Mouse (Mus musculus) C2C12 (cell line): ENCODE measurements around the gene Tnk2. TPM values are rescaled to one million over a fixed set of nuclear protein-coding genes. Genes with fewer than 3 reads are reported as not detected.

Experiments used
- H3K27me3 ChIP-seq: one replicate; pipeline ENCODE4 v1.6.1; 2011; ENCODE audit not compliant: control insufficient read depth, insufficient read depth, insufficient read length
- H3K36me3 ChIP-seq: one replicate; pipeline ENCODE4 v1.6.1; 2011; ENCODE audit not compliant: control insufficient read depth, insufficient read depth
- H3K4me3 ChIP-seq: one replicate; pipeline ENCODE4 v1.5.1; 2011; ENCODE audit warnings: mild to moderate bottlenecking, control low read depth; ENCODE audit not compliant: poor library complexity, insufficient read depth, severe bottlenecking
- H3K79me2 ChIP-seq: one replicate; pipeline ENCODE4 v1.6.1; 2011; ENCODE audit not compliant: control insufficient read depth, insufficient read depth
- H3K79me3 ChIP-seq: one replicate; pipeline ENCODE4 v1.6.1; 2011; ENCODE audit warnings: low read depth, control low read depth
- H3ac ChIP-seq: one replicate; pipeline ENCODE3; 2011; ENCODE audit warnings: low read depth; ENCODE audit not compliant: control insufficient read depth, insufficient read length
- CEBPB ChIP-seq: IDR thresholded peaks from one replicate; pipeline ENCODE4 v1.6.1; 2011; ENCODE audit warnings: low read depth, mild to moderate bottlenecking, control low read depth, moderate library complexity
- CTCF ChIP-seq: IDR thresholded peaks from one replicate; pipeline ENCODE4 v1.5.1; 2011; ENCODE audit not compliant: control insufficient read depth, insufficient read depth, insufficient read length
- FOSL1 ChIP-seq: IDR thresholded peaks from one replicate; pipeline ENCODE4 v1.8.0; 2011; ENCODE audit warnings: mild to moderate bottlenecking, low read length; ENCODE audit not compliant: poor library complexity, insufficient read depth, severe bottlenecking
- MAX ChIP-seq: IDR thresholded peaks from one replicate; pipeline ENCODE4 v1.6.1; 2011; ENCODE audit warnings: mild to moderate bottlenecking, control low read depth
- MYOD1 ChIP-seq: IDR thresholded peaks from one replicate; pipeline ENCODE4 v1.6.1; 2011; ENCODE audit warnings: low read depth; ENCODE audit not compliant: control insufficient read depth, insufficient read length
- MYOG ChIP-seq: IDR thresholded peaks from one replicate; pipeline ENCODE4 v1.6.1; 2011; ENCODE audit not compliant: control insufficient read depth, insufficient read length; ENCODE audit errors: extremely low read depth
- USF1 ChIP-seq: IDR thresholded peaks from one replicate; pipeline ENCODE4 v1.6.1; 2011; ENCODE audit warnings: low read depth, mild to moderate bottlenecking, control low read depth, moderate library complexity
- polyA plus RNA-seq: library from polyadenylated mRNA; unstranded; fragments of >200 nt; fragmentation: generic; extraction: Trizol; gene quantifications from one replicate; pipeline ENCODE4 v1.2.1, GENCODE M21; 2012; ENCODE audit warnings: missing spikeins

Gene Tnk2
- polyA plus RNA-seq, 1 experiment = 78.4 TPM

- H3K36me3 ChIP-seq = peaks cover 56% of the 10 kb centered on the region
- H3K4me3 ChIP-seq = no peak overlapping the region
- peaks cover 17% of the 10 kb centered on the region for H3K79me3 ChIP-seq
- no peak overlapping the region for H3ac ChIP-seq
- no peaks in the 10 kb centered on the region for H3K27me3 ChIP-seq
- peaks cover 52% of the 10 kb centered on the region for H3K79me2 ChIP-seq
- TF ChIP-seq CEBPB (no peak), USF1 (no peak), CTCF (no peak), MYOG (no peak), MYOD1 (peak; percentile 70), FOSL1 (no peak)
These were observed 23.8 kb downstream of the Tnk2 start for GRCm38 (mm10) chr16:32667552-32667872.

DNA sequence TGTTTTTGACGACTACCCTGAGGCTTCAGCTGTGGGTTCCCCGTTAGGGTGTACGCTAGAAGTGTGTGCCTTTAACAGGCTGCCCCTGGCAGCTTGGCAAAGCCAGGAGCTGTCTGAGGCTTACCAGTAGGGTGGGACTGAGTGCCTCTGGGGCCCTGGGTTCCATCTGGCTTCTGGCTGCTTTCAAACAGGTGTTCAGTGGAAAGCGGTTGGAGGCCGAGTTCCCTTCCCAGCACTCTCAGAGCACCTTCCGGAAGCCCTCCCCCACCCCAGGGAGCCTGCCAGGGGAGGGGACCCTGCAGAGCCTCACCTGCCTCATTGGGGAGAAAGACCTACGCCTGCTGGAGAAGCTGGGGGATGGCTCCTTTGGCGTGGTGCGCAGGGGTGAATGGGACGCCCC is 24.4 kb downstream of the Tnk2 start:
- TF ChIP-seq MYOG (no peak), CTCF (no peak), USF1 (no peak)
- Histone ChIP-seq H3ac (no peak overlapping the region), H3K36me3 (peaks cover 56% of the 10 kb centered on the region)

GRCm38 (mm10) chr16:32668472-32668871 is 24.8 kb downstream of the Tnk2 start:
- no peaks in the 10 kb centered on the region for H3K27me3 ChIP-seq
- peaks cover 55% of the 10 kb centered on the region for H3K36me3 ChIP-seq
- no peak overlapping the region for H3ac ChIP-seq
- peaks cover 47% of the 10 kb centered on the region for H3K79me2 ChIP-seq
- H3K79me3 ChIP-seq = peaks cover 8% of the 10 kb centered on the region
- no peak overlapping the region for H3K4me3 ChIP-seq
- TF ChIP-seq MYOD1 = no peak
- TF ChIP-seq CTCF = peak; percentile 9

More for the DNA sequence above, 24.4 kb downstream of the Tnk2 start:
- Histone ChIP-seq H3K79me2 (peaks cover 47% of the 10 kb centered on the region), H3K4me3 (no peak overlapping the region), H3K79me3 (peaks cover 12% of the 10 kb centered on the region), H3K27me3 (no peaks in the 10 kb centered on the region)

DNA sequence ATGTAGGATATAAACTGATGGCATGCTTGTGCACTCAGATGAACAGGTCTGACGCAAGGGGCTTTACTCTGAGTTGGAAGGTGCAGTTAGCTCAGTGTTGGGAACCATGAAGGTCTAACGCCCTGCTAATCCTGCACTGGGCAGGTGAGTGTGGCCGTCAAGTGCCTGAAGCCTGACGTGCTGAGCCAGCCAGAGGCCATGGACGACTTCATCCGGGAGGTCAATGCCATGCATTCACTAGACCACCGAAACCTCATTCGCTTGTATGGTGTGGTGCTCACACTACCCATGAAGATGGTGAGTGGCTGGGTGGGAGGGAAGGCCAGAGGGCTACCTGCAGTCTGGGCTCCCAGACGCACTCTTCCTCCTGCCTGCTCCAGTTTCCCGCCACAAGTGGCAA is 25.6 kb downstream of the Tnk2 start:
- peaks cover 47% of the 10 kb centered on the region for H3K79me2 ChIP-seq
- H3K27me3 ChIP-seq = no peaks in the 10 kb centered on the region
- H3K36me3 ChIP-seq = peaks cover 57% of the 10 kb centered on the region
- no peak overlapping the region for H3ac ChIP-seq
- H3K4me3 ChIP-seq = no peak overlapping the region
- TF ChIP-seq CTCF (no peak), USF1 (no peak), FOSL1 (no peak), MYOD1 (no peak), CEBPB (no peak), MYOG (no peak)
- peaks cover 3% of the 10 kb centered on the region for H3K79me3 ChIP-seq

DNA sequence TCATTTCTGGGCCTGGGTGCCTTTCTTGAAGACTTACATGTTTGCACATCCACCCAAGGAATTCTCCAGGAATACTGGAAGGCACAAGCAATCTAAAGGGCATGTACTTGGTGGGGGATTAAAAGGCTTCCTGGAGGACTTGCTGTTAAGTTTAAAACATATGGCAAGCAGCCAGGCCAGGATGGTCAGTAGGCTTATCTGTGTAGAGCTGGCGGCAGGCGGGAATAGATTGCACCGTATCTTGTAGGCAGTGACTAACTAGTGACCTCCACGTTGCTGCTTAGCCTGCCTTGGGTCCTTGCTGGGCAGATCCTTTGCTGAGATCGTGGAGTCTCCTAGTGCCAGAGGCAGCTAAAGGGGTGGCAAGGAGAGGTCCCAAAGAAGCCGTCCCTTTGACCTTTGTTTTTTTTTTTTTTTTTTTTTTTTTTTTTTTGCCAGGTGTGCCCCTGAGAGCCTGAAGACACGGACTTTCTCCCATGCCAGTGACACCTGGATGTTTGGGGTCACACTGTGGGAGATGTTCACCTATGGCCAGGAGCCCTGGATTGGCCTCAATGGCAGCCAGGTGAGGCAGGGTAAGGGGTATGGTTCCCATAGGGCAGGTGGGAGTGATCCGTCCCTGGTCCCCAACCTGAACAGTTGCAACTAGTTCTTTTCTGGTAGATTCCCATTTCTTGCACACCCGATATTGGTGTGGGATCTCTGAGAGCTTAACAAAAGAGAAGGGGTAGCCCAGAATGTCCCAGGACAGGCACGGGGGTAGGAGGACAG is 26.9 kb downstream of the Tnk2 start:
- H3K36me3 ChIP-seq = peaks cover 61% of the 10 kb centered on the region

GRCm38 (mm10) chr16:32671206-32671887 is 27.7 kb downstream of the Tnk2 start:
- H3K36me3 ChIP-seq = peaks cover 69% of the 10 kb centered on the region
- TF ChIP-seq MYOD1 = no peak
- no peak for TF ChIP-seq CTCF
- TF ChIP-seq MAX = no peak
- TF ChIP-seq FOSL1 = no peak
- no peak for TF ChIP-seq USF1
- no peak for TF ChIP-seq CEBPB
- no peak for TF ChIP-seq MYOG
- peaks cover 34% of the 10 kb centered on the region for H3K79me2 ChIP-seq

More for the DNA sequence above, 26.9 kb downstream of the Tnk2 start:
- Histone ChIP-seq H3ac (no peak overlapping the region), H3K79me2 (peaks cover 40% of the 10 kb centered on the region), H3K4me3 (no peak overlapping the region), H3K79me3 (peaks cover 1% of the 10 kb centered on the region), H3K27me3 (no peaks in the 10 kb centered on the region)
- TF ChIP-seq USF1 (no peak), FOSL1 (no peak), CEBPB (no peak), MYOG (no peak), MAX (no peak), MYOD1 (no peak), CTCF (no peak)

More at GRCm38 (mm10) chr16:32671206-32671887, 27.7 kb downstream of the Tnk2 start:
- Histone ChIP-seq H3K4me3 (no peak overlapping the region), H3ac (no peak overlapping the region), H3K79me3 (peaks cover 1% of the 10 kb centered on the region), H3K27me3 (no peaks in the 10 kb centered on the region)
